ENCODE assay signal across 8 mouse cellular contexts in genomic region chr5:67845190-67845691, GRCm38 (mm10). TPM values are rescaled to one million over a fixed set of nuclear protein-coding genes. Genes with fewer than 3 reads are reported as not detected.
DNase-seq lines count a peak whose midpoint lies in the region; ATAC-seq lines count a peak whose summit lies in the region.

No protein-coding gene starts in this region.

- peak overlapping the region; percentile 63 for H3K4me3 ChIP-seq in heart, embryonic 11.5 days (ENCODE audit: low read depth, low read length)
- peak overlapping the region; percentile 89 for H3K4me3 ChIP-seq in midbrain, embryonic 14.5 days (replicated peaks; ENCODE audit: low read depth, low read length)

- no peaks in the 10 kb centered on the region for H3K9me3 ChIP-seq in heart, embryonic 11.5 days (replicated peaks; ENCODE audit: control insufficient read depth, low read length)
- H3K9me3 ChIP-seq in midbrain, embryonic 14.5 days (ENCODE audit: control insufficient read depth, low read length): no peaks in the 10 kb centered on the region

- DNase-seq in heart, postnatal 36 days: no peak
- DNase-seq in c-Kit-positive CD71-positive TER-119-positive erythroid progenitor cells, embryonic 14.5 days (ENCODE audit: low spot score): peak; percentile 75
- peak; percentile 86 for DNase-seq in liver
- DNase-seq in midbrain, embryonic 14.5 days: peak; percentile 55
- no peak for DNase-seq in gastrocnemius, postnatal 10 days
- no peak for DNase-seq in urinary bladder, postnatal 10 days (ENCODE audit: low spot score)

- H3K27me3 ChIP-seq in heart, embryonic 11.5 days (ENCODE audit: control insufficient read depth, insufficient read depth, low read length): no peaks in the 10 kb centered on the region
- H3K27me3 ChIP-seq in midbrain, embryonic 14.5 days (ENCODE audit: control insufficient read depth, insufficient read depth, low read length): no peaks in the 10 kb centered on the region

- WGBS in heart, embryonic 11.5 days (ENCODE audit: insufficient replicate concordance): 6% methylated on average over 8 of the region's 8 CpGs
- WGBS in midbrain, embryonic 14.5 days: 20% methylated on average over 8 of the region's 8 CpGs

- H3K4me2 ChIP-seq in heart, embryonic 11.5 days: peak overlapping the region; percentile 72
- H3K4me2 ChIP-seq in midbrain, embryonic 14.5 days (ENCODE audit: low read length): peak overlapping the region; percentile 75

- no peak overlapping the region for H3K9ac ChIP-seq in heart, embryonic 11.5 days (ENCODE audit: low read depth, low read length)
- H3K9ac ChIP-seq in midbrain, embryonic 14.5 days (replicated peaks; ENCODE audit: low read length): peak overlapping the region; percentile 86

- H3K4me1 ChIP-seq in heart, embryonic 11.5 days (ENCODE audit: control insufficient read depth, insufficient read depth, low read length): peaks cover 21% of the 10 kb centered on the region
- peaks cover 50% of the 10 kb centered on the region for H3K4me1 ChIP-seq in midbrain, embryonic 14.5 days (ENCODE audit: control insufficient read depth, insufficient read depth, low read length)

- no peak for ATAC-seq in heart, embryonic 11.5 days (replicated peaks; ENCODE audit: insufficient number of reproducible peaks, low FRiP score, low TSS enrichment)
- peak; percentile 15 to 16 for ATAC-seq in hematopoietic stem cell, adult 5-6 weeks (replicated peaks in 1 of 2; ENCODE audit: insufficient read depth in 1 of 2, low FRiP score in 2 of 2, low TSS enrichment in 1 of 2, low read depth in 1 of 2, poor library complexity in 2 of 2, severe bottlenecking in 2 of 2)
- ATAC-seq in midbrain, embryonic 14.5 days (ENCODE audit: low FRiP score, low TSS enrichment): no peak

- 0 out of 2 replicates have a peak overlapping the region, but pooled peaks have one; percentile 22 for H3K27ac ChIP-seq in heart, embryonic 11.5 days (ENCODE audit: low read depth, low read length)
- 0 out of 2 replicates have a peak overlapping the region, but pooled peaks have one; percentile 8 for H3K27ac ChIP-seq in midbrain, embryonic 14.5 days (replicated peaks; ENCODE audit: low read depth, low read length)

- no peaks in the 10 kb centered on the region for H3K36me3 ChIP-seq in heart, embryonic 11.5 days (ENCODE audit: control insufficient read depth, insufficient read depth, low read length)
- no peaks in the 10 kb centered on the region for H3K36me3 ChIP-seq in midbrain, embryonic 14.5 days (ENCODE audit: control insufficient read depth, insufficient read depth, low read length)

- intact Hi-C loops in heart, postnatal 36 days (cut with DNase I): loop anchor here (5.0 to 10.0 kb wide), 3 partner anchors 97 to 310 kb away; partner anchors contain the start of gene Gm5108

RNA-seq across cellular contexts. Expression of gene Atp8a1, which starts 2.0 kb away (rescaled TPM):
- 25.1 and 25.6 TPM in 2 replicates for polyA plus RNA-seq in heart, embryonic 11.5 days (2014; fragmentation: Nextera tagmentation; extraction: Ambion mirVana)
- total RNA-seq in heart, postnatal 36 days (2021): 10 to 100 TPM; 24.5 to 24.7 TPM
- total RNA-seq in hematopoietic stem cell, adult 5-6 weeks (2017): 47.8 and 68.4 TPM in 2 replicates
- polyA plus RNA-seq in midbrain, embryonic 14.5 days (2014; fragmentation: Nextera tagmentation; extraction: Ambion mirVana): 42.0 and 54.7 TPM in 2 replicates
- 10 to 100 TPM in 1 of 2 experiments, 1 to 10 TPM in 1; 9.7 to 11.3 TPM for total RNA-seq in gastrocnemius, postnatal 10 days (2021)

Comparison
In these comparisons a context has a peak if more than half of its experiments do, and no peak if none do; other contexts are left out.
1. ATAC-seq: peak in hematopoietic stem cell, adult 5-6 weeks (2 of 2); none in heart, embryonic 11.5 days (single experiment) and midbrain, embryonic 14.5 days (single experiment).
2. DNase-seq: peak in c-Kit-positive CD71-positive TER-119-positive erythroid progenitor cells, embryonic 14.5 days (single experiment), liver (single experiment) and midbrain, embryonic 14.5 days (single experiment); none in heart, postnatal 36 days (0 of 2), gastrocnemius, postnatal 10 days (single experiment) and urinary bladder, postnatal 10 days (single experiment).